Mouse (Mus musculus): ENCODE measurements at regions not wholly inside any gene's neighbourhood (a gene's known extent, or its start where the extent isn't known, plus 50 kb on each side); places are given as distances from the start of the nearest gene placed in this dataset.

DNA sequence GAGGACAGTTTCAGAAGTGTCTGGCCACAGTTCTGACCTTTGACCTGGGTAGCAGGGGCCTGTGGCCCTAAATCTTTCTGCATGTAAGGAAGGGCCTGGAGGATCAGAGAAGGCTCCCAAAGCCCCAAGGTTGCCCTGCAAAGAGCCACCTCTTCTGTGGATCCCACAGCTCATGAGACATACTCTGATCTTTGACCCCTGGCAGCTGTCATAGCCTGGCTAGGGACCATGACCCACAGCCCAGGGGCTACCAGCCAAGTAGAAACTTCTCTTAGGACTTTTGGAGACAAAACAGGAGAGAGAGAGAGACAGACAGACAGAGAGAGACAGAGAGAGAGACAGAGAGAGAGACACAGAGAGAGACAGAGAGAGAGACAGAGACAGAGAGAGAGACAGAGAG lies 110.4 kb upstream of the Gli2 start:
- no peak for DNase-seq (ENCODE audit: low spot score)
- no peak overlapping the region for H3K27ac ChIP-seq (replicated peaks)

DNA sequence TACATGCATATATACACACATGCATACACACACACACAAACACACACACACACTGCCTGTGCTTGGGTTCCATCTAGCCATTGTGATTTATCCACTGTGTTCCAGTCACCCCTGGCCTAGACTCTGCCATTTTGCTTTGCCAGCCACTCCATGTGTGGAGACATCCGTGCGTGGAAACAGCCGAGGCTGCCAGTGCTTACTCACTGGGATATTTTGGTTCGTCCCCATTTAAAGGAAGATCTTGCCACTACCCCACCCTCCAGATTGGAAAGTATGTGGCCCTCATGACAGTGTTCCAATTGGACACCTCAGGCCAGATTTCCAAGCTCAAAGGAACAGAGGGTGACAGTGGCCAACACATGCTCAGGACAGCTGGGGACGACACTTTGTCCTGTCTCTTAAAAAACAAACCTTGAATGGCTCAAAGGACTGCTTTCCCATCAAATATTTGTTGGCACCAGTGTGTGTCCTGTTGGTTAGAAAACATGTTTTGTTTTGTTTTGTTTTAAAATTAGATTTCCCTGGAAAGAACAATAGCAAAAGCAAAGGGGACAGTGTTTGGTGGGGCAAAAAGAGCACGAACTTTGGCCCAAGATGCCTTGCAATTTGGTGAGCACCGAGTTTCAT lies 109.8 kb upstream of the Gli2 start:
- WGBS: 83% methylated on average over 7 of the region's 7 CpGs
- Histone ChIP-seq H3K27ac (replicated peaks) (no peak overlapping the region), H3K9me3 (no peaks in the 10 kb centered on the region), H3K27me3 (replicated peaks; ENCODE audit: low read depth, poor library complexity, severe bottlenecking) (no peaks in the 10 kb centered on the region), H3K4me1 (0 out of 2 replicates have a peak, but pooled peaks cover 3% of the 10 kb centered on the region), H3K36me3 (replicated peaks) (no peaks in the 10 kb centered on the region), H3K4me3 (no peak overlapping the region)
- DNase-seq (ENCODE audit: low spot score): no peak

More for the DNA sequence above, 110.4 kb upstream of the Gli2 start:
- H3K4me1 ChIP-seq: peaks cover 6% of the 10 kb centered on the region; the same call in 1 of the 2 replicates
- H3K9me3 ChIP-seq: no peaks in the 10 kb centered on the region
- no peaks in the 10 kb centered on the region for H3K36me3 ChIP-seq (replicated peaks)
- no peak overlapping the region for H3K4me3 ChIP-seq
- H3K27me3 ChIP-seq (replicated peaks; ENCODE audit: low read depth, poor library complexity, severe bottlenecking): no peaks in the 10 kb centered on the region

DNA sequence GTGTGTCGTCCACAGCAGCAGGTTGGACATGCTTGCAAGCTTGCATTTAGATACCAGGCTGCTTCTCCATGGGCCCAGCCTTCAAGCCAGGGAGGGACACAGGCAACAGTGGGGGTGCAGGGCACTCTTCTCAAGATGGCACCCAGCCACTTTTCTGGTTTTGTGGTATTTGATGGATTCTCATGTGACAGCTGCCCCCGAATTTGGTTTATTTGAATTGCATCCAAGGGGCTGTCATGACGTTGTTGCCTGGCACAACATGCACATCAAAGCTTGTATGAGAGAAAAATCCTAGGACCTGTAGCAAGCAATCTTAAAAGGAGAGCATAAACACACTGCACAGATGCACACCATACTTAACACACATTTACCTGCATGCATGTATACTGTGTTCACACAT lies 108.3 kb upstream of the Gli2 start:
- H3K4me1 ChIP-seq: 0 out of 2 replicates have a peak, but pooled peaks cover 3% of the 10 kb centered on the region
- H3K9me3 ChIP-seq: no peaks in the 10 kb centered on the region
- H3K27ac ChIP-seq (replicated peaks): no peak overlapping the region
- WGBS: 81% methylated on average over 3 of the region's 3 CpGs
- DNase-seq (ENCODE audit: low spot score): no peak
- H3K27me3 ChIP-seq (replicated peaks; ENCODE audit: low read depth, poor library complexity, severe bottlenecking): no peaks in the 10 kb centered on the region
- H3K36me3 ChIP-seq (replicated peaks): no peaks in the 10 kb centered on the region
- no peak overlapping the region for H3K4me3 ChIP-seq

DNA sequence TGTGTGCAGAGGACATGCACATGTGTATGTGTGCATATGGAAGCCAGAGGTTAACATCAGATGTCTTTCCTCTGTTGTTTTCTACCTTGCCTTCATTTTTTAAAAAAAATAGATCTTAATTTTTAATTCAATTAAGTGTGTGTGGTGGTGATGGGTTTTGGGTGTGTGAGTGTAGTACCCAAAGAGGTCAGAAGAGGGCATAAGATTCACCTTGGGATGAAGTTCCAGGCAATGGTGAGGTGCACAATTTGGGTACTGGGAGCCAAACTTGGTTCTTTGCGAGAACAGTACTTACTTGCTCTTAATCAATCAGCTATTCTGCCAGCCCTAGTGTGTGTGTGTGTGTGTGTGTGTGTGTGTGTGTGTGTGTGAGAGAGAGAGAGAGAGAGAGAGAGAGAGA lies 106.9 kb upstream of the Gli2 start:
- no peak overlapping the region for H3K27ac ChIP-seq (replicated peaks)
- 82% methylated on average over 1 of the region's 1 CpGs for WGBS
- DNase-seq (ENCODE audit: low spot score): no peak
- 0 out of 2 replicates have a peak, but pooled peaks cover 3% of the 10 kb centered on the region for H3K4me1 ChIP-seq
- H3K36me3 ChIP-seq (replicated peaks): no peaks in the 10 kb centered on the region
- no peaks in the 10 kb centered on the region for H3K9me3 ChIP-seq
- no peak overlapping the region for H3K4me3 ChIP-seq
- no peaks in the 10 kb centered on the region for H3K27me3 ChIP-seq (replicated peaks; ENCODE audit: low read depth, poor library complexity, severe bottlenecking)

DNA sequence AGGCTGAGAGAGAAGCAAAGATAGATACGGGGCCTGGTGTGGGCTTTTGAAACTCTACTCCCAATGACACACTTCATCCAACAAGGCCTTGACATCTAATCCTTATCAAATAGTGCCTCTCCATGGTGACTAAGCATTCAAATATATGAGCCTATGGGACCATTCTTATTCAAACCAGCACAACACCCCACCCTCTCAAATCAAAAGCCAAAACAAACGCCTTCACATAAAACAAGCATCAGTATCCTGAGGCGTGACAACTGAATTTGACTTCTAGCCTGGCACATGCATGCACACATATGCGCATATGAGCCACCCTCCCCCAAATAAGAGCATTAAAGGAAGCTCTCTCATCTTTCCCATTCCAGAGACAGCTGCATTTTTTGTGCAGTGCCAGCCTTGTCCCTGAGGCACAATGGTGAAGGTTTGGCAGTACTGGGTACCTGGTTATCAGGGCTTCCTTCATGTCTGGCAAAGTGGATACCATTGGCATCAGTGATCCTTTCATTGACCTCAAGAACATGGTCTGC lies 103.8 kb upstream of the Gli2 start:
- Histone ChIP-seq H3K27ac (replicated peaks) (no peak overlapping the region), H3K4me1 (no peaks in the 10 kb centered on the region), H3K9me3 (no peaks in the 10 kb centered on the region), H3K4me3 (no peak overlapping the region), H3K36me3 (replicated peaks) (no peaks in the 10 kb centered on the region), H3K27me3 (replicated peaks; ENCODE audit: low read depth, poor library complexity, severe bottlenecking) (no peaks in the 10 kb centered on the region)
- DNase-seq (ENCODE audit: low spot score): no peak
- WGBS: 88% methylated on average over 4 of the region's 4 CpGs

DNA sequence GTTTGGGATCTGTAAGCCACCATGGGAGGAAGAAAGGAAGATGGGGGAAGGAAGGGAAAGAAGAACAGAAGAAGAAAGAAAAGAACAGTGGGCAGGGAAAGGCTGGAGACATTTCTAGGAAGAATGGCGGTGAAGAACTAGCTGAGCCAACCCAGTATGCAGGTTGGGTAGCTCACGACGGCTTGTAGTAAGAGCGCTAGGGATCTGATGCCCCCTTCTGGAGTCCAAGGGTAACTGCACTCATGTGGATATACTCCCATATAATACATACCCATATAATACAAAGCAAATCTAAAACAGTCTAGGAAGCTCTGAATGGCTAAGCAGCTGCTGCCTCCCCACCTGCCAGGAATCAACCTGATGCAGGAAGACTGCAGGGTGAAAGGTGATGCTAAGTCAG lies 100.2 kb upstream of the Gli2 start:
- Histone ChIP-seq H3K27me3 (replicated peaks; ENCODE audit: low read depth, poor library complexity, severe bottlenecking) (no peaks in the 10 kb centered on the region), H3K4me3 (no peak overlapping the region), H3K36me3 (replicated peaks) (no peaks in the 10 kb centered on the region), H3K4me1 (no peaks in the 10 kb centered on the region), H3K9me3 (no peaks in the 10 kb centered on the region), H3K27ac (replicated peaks) (no peak overlapping the region)
- no peak for DNase-seq (ENCODE audit: low spot score)
- WGBS: 94% methylated on average over 4 of the region's 4 CpGs

DNA sequence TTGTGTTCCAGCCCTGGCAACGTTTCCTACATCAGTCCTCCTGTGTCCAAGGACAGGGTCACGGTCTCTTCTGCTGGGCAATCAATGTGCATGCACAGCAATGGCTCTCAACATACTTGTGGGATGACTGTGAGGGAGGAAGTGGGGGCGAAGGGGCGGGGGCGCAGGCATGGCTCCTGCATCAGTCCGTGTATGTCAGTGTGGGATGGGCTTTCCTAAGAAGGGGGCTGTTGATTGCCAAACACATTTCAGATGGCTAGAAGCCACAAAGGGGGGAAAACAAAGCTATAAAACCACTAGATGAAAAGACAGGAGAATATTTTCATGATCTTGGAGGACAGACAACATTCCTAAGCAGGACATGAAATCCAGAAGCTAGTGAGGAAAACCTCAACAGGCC lies 99.4 kb upstream of the Gli2 start:
- H3K27ac ChIP-seq (replicated peaks): no peak overlapping the region
- H3K9me3 ChIP-seq: no peaks in the 10 kb centered on the region
- WGBS: 86% methylated on average over 6 of the region's 6 CpGs
- no peaks in the 10 kb centered on the region for H3K36me3 ChIP-seq (replicated peaks)
- DNase-seq (ENCODE audit: low spot score): no peak
- no peaks in the 10 kb centered on the region for H3K27me3 ChIP-seq (replicated peaks; ENCODE audit: low read depth, poor library complexity, severe bottlenecking)
- no peaks in the 10 kb centered on the region for H3K4me1 ChIP-seq
- H3K4me3 ChIP-seq: no peak overlapping the region

DNA sequence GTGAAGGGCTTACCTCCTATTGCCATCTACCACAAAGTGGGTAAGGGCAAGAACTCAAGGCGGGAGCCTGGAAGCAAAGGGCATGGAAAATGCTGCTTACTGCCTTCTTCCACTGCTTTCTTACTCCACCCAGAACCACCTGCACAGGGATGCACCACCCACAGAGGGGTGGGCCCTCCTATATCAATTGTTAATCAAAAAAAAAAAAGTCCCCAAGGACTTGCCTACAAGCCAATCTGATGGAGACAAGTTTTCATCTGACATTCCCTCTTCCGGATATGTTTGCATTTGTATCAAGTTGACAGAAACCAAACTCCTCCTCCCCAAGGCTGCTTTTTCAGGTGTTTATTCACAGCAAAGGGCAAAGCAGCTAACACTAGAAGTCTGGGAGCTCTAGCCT lies 94.1 kb upstream of the Gli2 start:
- no peak for DNase-seq (ENCODE audit: low spot score)
- peaks cover 10% of the 10 kb centered on the region; the same call in 1 of the 2 replicates for H3K4me1 ChIP-seq
- 80% methylated on average over 2 of the region's 2 CpGs for WGBS

DNA sequence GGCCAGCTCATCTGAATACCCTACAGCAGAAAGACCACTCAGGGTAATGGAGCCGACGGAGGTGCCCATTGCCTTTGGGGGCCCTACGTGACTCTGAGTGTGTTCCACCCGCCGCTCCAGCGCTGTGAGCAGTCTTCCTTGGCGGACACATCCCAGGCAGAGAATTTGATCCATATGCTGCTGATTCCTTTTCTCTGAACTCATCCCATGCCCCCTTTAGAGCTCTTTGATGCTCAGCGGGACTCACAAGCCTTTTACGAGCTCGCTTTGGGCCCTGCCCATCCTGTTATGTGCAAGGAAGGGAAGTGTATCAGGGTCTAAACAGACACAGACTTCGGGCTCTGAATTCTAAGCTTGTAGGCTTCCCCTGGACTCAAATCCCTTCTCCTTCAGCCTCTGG lies 90.4 kb upstream of the Gli2 start:
- Histone ChIP-seq H3K27me3 (replicated peaks; ENCODE audit: low read depth, poor library complexity, severe bottlenecking) (no peaks in the 10 kb centered on the region), H3K9me3 (no peaks in the 10 kb centered on the region), H3K4me1 (peaks cover 10% of the 10 kb centered on the region; the same call in 1 of the 2 replicates), H3K4me3 (no peak overlapping the region), H3K36me3 (replicated peaks) (no peaks in the 10 kb centered on the region), H3K27ac (replicated peaks) (no peak overlapping the region)
- no peak for DNase-seq (ENCODE audit: low spot score)
- 61% methylated on average over 11 of the region's 11 CpGs for WGBS

More for the DNA sequence above, 94.1 kb upstream of the Gli2 start:
- no peaks in the 10 kb centered on the region for H3K9me3 ChIP-seq
- no peak overlapping the region for H3K4me3 ChIP-seq
- no peaks in the 10 kb centered on the region for H3K27me3 ChIP-seq (replicated peaks; ENCODE audit: low read depth, poor library complexity, severe bottlenecking)
- H3K36me3 ChIP-seq (replicated peaks): no peaks in the 10 kb centered on the region
- no peak overlapping the region for H3K27ac ChIP-seq (replicated peaks)

DNA sequence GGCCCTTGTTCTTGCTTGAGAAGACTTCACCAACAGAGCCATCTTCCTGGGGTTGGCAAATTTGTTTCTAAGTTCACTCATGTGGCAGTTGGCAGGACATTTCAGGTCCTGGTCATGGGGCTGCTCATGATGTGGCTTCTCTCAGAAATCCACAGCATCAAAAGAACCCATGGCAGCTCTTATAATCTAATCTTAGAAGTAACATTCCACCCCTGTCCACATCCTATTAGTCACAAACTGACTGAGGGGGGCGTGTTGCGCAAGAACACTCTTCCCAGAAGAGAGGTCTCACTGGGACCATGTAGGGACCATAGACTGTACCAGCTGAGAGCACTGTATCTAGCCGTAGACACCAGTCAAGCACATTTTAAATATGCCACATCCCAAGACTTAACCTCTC lies 75.6 kb upstream of the Gli2 start:
- Histone ChIP-seq H3K36me3 (replicated peaks) (no peaks in the 10 kb centered on the region), H3K9me3 (no peaks in the 10 kb centered on the region), H3K4me1 (no peaks in the 10 kb centered on the region), H3K27ac (replicated peaks) (no peak overlapping the region), H3K4me3 (no peak overlapping the region), H3K27me3 (replicated peaks; ENCODE audit: low read depth, poor library complexity, severe bottlenecking) (no peaks in the 10 kb centered on the region)
- WGBS: 95% methylated on average over 3 of the region's 3 CpGs
- DNase-seq (ENCODE audit: low spot score): no peak

DNA sequence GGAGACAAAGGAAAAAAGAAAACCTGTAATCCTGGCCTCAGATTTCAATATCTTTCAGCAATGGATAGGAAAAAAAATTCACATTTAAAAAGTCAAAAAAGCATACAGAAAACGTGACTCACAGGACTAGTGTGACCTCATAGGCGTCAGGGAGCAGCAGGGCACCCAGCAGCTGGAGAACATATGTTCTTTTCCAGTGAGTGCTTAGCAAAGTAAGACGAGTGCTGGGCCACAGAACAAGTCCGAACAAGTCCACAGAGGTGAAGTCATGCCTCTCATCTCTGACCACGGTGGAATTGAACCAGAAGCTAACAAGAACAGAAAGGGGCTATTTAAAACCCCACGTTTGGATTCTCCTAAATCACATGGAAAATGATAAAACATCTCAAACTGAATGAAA lies 72.1 kb upstream of the Gli2 start:
- Histone ChIP-seq H3K27ac (replicated peaks) (no peak overlapping the region), H3K36me3 (replicated peaks) (no peaks in the 10 kb centered on the region), H3K27me3 (replicated peaks; ENCODE audit: low read depth, poor library complexity, severe bottlenecking) (no peaks in the 10 kb centered on the region), H3K4me3 (no peak overlapping the region), H3K4me1 (0 out of 2 replicates have a peak, but pooled peaks cover 2% of the 10 kb centered on the region), H3K9me3 (no peaks in the 10 kb centered on the region)
- no peak for DNase-seq (ENCODE audit: low spot score)
- 58% methylated on average over 6 of the region's 6 CpGs for WGBS

DNA sequence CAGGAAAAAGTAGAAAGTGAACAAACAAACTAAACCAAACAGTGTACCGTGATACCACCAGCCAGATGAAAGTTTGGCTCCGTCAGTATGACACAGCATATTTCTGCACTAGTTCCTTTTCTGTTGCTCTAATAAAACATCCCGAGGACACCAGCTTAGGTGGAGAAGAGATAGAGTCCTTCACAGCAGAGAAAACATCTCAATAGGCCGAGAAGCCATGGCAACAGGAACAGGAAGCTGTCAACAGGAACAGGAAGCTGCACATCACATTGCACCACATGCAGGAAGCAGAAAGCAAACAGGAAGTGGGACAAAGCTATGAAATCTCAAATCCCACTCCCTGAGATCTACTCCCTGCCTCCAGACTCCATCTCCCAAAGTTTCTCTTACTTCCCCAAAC lies 71.4 kb upstream of the Gli2 start:
- H3K4me3 ChIP-seq: no peak overlapping the region
- no peak overlapping the region for H3K27ac ChIP-seq (replicated peaks)
- no peaks in the 10 kb centered on the region for H3K27me3 ChIP-seq (replicated peaks; ENCODE audit: low read depth, poor library complexity, severe bottlenecking)
- no peaks in the 10 kb centered on the region for H3K9me3 ChIP-seq
- 0 out of 2 replicates have a peak, but pooled peaks cover 2% of the 10 kb centered on the region for H3K4me1 ChIP-seq
- 86% methylated on average over 4 of the region's 4 CpGs for WGBS
- no peak for DNase-seq (ENCODE audit: low spot score)
- H3K36me3 ChIP-seq (replicated peaks): no peaks in the 10 kb centered on the region

DNA sequence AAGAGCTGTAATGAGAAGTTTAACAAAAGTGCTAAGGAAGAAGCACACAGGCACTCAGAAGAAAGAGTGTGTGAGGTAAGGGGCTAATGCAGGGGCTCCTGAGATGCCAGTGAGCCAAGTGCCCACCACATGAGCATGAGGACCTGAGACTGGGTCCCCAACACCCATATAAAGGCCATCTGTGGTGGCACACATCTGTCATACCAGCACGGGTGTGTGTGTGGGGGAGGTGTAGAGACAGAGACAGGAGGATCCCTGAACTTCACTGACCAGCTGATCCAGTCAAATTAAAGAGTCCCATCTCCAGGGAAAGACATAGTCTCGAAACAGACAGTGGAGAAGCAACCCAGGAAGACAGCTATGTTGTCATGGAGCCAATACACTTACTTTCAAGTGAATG lies 70.6 kb upstream of the Gli2 start:
- no peak overlapping the region for H3K4me3 ChIP-seq
- no peak overlapping the region for H3K27ac ChIP-seq (replicated peaks)
- H3K36me3 ChIP-seq (replicated peaks): no peaks in the 10 kb centered on the region
- WGBS: 74% methylated on average over 2 of the region's 2 CpGs
- no peak for DNase-seq (ENCODE audit: low spot score)
- H3K4me1 ChIP-seq: 0 out of 2 replicates have a peak, but pooled peaks cover 2% of the 10 kb centered on the region
- no peaks in the 10 kb centered on the region for H3K9me3 ChIP-seq
- no peaks in the 10 kb centered on the region for H3K27me3 ChIP-seq (replicated peaks; ENCODE audit: low read depth, poor library complexity, severe bottlenecking)

Measured in embryonic facial prominence, embryonic 10.5 days (tissue).